8 mouse cellular contexts compared by ENCODE assay signal in genomic region chr7:142542771-142543303, GRCm38 (mm10). TPM values are rescaled to one million over a fixed set of nuclear protein-coding genes. Genes with fewer than 3 reads are reported as not detected.
DNase-seq lines count a peak whose midpoint lies in the region; ATAC-seq and TF ChIP-seq lines count a peak whose summit lies in the region.
"Had no signal": no experiment of that assay in that cellular context is flagged by ENCODE, and none has a peak within 500 bp of the region (broad histone marks: within the 10 kb centered on the region; RNA-seq: fewer than 3 reads in every experiment).

No protein-coding gene starts in this region.

- peak overlapping the region; percentile 23; the same call in 1 of the 2 replicates for H3K9ac ChIP-seq in intestine, embryonic 14.5 days (ENCODE audit: low read length)
- no peak overlapping the region for H3K9ac ChIP-seq in intestine, postnatal 0 days (ENCODE audit: low read depth, low read length)
- peak overlapping the region; percentile 48 for H3K9ac ChIP-seq in embryonic facial prominence, embryonic 11.5 days (replicated peaks; ENCODE audit: low read length)
- H3K9ac ChIP-seq in hindbrain, embryonic 16.5 days (ENCODE audit: low read depth, low read length), result peak overlapping the region; percentile 24; the same call in 1 of the 2 replicates
- 0 out of 2 replicates have a peak overlapping the region, but pooled peaks have one; percentile 33 for H3K9ac ChIP-seq in midbrain, postnatal 0 days (replicated peaks; ENCODE audit: low read length, poor library complexity, severe bottlenecking)

- 5% methylated on average over 11 of the region's 11 CpGs for WGBS in intestine, embryonic 14.5 days
- 44% methylated on average over 11 of the region's 11 CpGs for WGBS in intestine, postnatal 0 days
- WGBS in embryonic facial prominence, embryonic 11.5 days, result 9% methylated on average over 11 of the region's 11 CpGs
- WGBS in hindbrain, embryonic 16.5 days, result 41% methylated on average over 11 of the region's 11 CpGs
- WGBS in midbrain, postnatal 0 days, result 27% methylated on average over 10 of the region's 11 CpGs

- no peak for DNase-seq in intestine, embryonic 14.5 days (ENCODE audit: low spot score)
- peak; percentile 72 for DNase-seq in embryonic facial prominence, embryonic 11.5 days (ENCODE audit: low spot score)
- DNase-seq in midbrain, postnatal 0 days (ENCODE audit: low spot score), result no peak
- no peak for DNase-seq in adipocyte (ENCODE audit: low spot score)
- DNase-seq: thymus, postnatal 4 days had no signal

- peaks cover 12% of the 10 kb centered on the region; the same call in 1 of the 2 replicates for H3K36me3 ChIP-seq in intestine, embryonic 14.5 days (ENCODE audit: control insufficient read depth, insufficient read depth, low read length)
- H3K36me3 ChIP-seq in intestine, postnatal 0 days (ENCODE audit: control insufficient read depth, insufficient read depth), result no peaks in the 10 kb centered on the region; the same call in 1 of the 2 replicates
- no peaks in the 10 kb centered on the region for H3K36me3 ChIP-seq in embryonic facial prominence, embryonic 11.5 days (replicated peaks; ENCODE audit: control insufficient read depth, insufficient read depth, low read depth, low read length)
- H3K36me3 ChIP-seq in hindbrain, embryonic 16.5 days (ENCODE audit: control insufficient read depth, insufficient read depth, low read length), result peaks cover 5% of the 10 kb centered on the region
- H3K36me3 ChIP-seq in midbrain, postnatal 0 days (ENCODE audit: insufficient read depth, low read length), result 0 out of 2 replicates have a peak, but pooled peaks cover 11% of the 10 kb centered on the region

- no peaks in the 10 kb centered on the region for H3K27me3 ChIP-seq in intestine, embryonic 14.5 days (replicated peaks; ENCODE audit: control insufficient read depth, insufficient read depth, low read length)
- H3K27me3 ChIP-seq in intestine, postnatal 0 days (replicated peaks; ENCODE audit: control insufficient read depth, insufficient read depth, low read length), result no peaks in the 10 kb centered on the region
- H3K27me3 ChIP-seq in embryonic facial prominence, embryonic 11.5 days (ENCODE audit: control insufficient read depth, insufficient read depth, low read length), result no peaks in the 10 kb centered on the region
- H3K27me3 ChIP-seq in hindbrain, embryonic 16.5 days (replicated peaks; ENCODE audit: control insufficient read depth, insufficient read depth, low read length), result no peaks in the 10 kb centered on the region
- no peaks in the 10 kb centered on the region for H3K27me3 ChIP-seq in midbrain, postnatal 0 days (ENCODE audit: insufficient read depth, low read length)

- ATAC-seq in intestine, embryonic 14.5 days (replicated peaks; ENCODE audit: low FRiP score, low TSS enrichment, low read depth), result peak; percentile 63
- no peak for ATAC-seq in intestine, postnatal 0 days
- peak; percentile 47; the same call in 1 of the 2 replicates for ATAC-seq in embryonic facial prominence, embryonic 11.5 days (replicated peaks; ENCODE audit: insufficient number of reproducible peaks, low FRiP score, low TSS enrichment, low read depth)
- ATAC-seq in hindbrain, embryonic 16.5 days, result no peak
- no peak for ATAC-seq in midbrain, postnatal 0 days (ENCODE audit: low FRiP score)
- ATAC-seq in activated CD4-positive, CD25-positive, alpha-beta regulatory T cell, adult 4 months, result no peak

- H3K4me3 ChIP-seq in intestine, embryonic 14.5 days (ENCODE audit: low read depth, low read length), result no peak overlapping the region
- no peak overlapping the region for H3K4me3 ChIP-seq in intestine, postnatal 0 days (ENCODE audit: low read depth, low read length)
- no peak overlapping the region for H3K4me3 ChIP-seq in embryonic facial prominence, embryonic 11.5 days (ENCODE audit: low read depth, low read length)
- no peak overlapping the region for H3K4me3 ChIP-seq in hindbrain, embryonic 16.5 days (ENCODE audit: low read length)
- no peak overlapping the region for H3K4me3 ChIP-seq in midbrain, postnatal 0 days (ENCODE audit: low read depth, low read length)

- TF ChIP-seq CTCF in intestine, postnatal 0 days (IDR thresholded peaks at IDR 0.05; ENCODE audit: low read depth), result no peak
- TF ChIP-seq CTCF in midbrain, postnatal 0 days (IDR thresholded peaks at IDR 0.05), result no peak

- peak overlapping the region; percentile 74 for H3K27ac ChIP-seq in intestine, embryonic 14.5 days (ENCODE audit: low read depth)
- no peak overlapping the region for H3K27ac ChIP-seq in intestine, postnatal 0 days (ENCODE audit: low read depth, low read length)
- peak overlapping the region; percentile 87 for H3K27ac ChIP-seq in embryonic facial prominence, embryonic 11.5 days (replicated peaks; ENCODE audit: low read depth, low read length)
- H3K27ac ChIP-seq in hindbrain, embryonic 16.5 days (ENCODE audit: low read depth, low read length), result no peak overlapping the region
- no peak overlapping the region for H3K27ac ChIP-seq in midbrain, postnatal 0 days (ENCODE audit: low read depth, low read length)

- H3K4me1 ChIP-seq in intestine, embryonic 14.5 days (replicated peaks; ENCODE audit: control insufficient read depth, insufficient read depth, low read length), result peaks cover 46% of the 10 kb centered on the region
- H3K4me1 ChIP-seq in intestine, postnatal 0 days (replicated peaks; ENCODE audit: control insufficient read depth, insufficient read depth, low read length), result 0 out of 2 replicates have a peak, but pooled peaks cover 6% of the 10 kb centered on the region
- H3K4me1 ChIP-seq in embryonic facial prominence, embryonic 11.5 days (ENCODE audit: control insufficient read depth, insufficient read depth, low read length), result peaks cover 32% of the 10 kb centered on the region
- H3K4me1 ChIP-seq in hindbrain, embryonic 16.5 days (ENCODE audit: control insufficient read depth, insufficient read depth, low read depth, low read length), result peaks cover 8% of the 10 kb centered on the region
- H3K4me1 ChIP-seq in midbrain, postnatal 0 days (ENCODE audit: insufficient read depth, low read length), result no peaks in the 10 kb centered on the region; the same call in 1 of the 2 replicates

- H3K4me2 ChIP-seq in intestine, embryonic 14.5 days (ENCODE audit: low read length), result peak overlapping the region; percentile 13; the same call in 1 of the 2 replicates
- no peak overlapping the region for H3K4me2 ChIP-seq in intestine, postnatal 0 days (replicated peaks; ENCODE audit: low read depth)
- H3K4me2 ChIP-seq in embryonic facial prominence, embryonic 11.5 days (ENCODE audit: low read depth, low read length), result no peak overlapping the region
- no peak overlapping the region for H3K4me2 ChIP-seq in hindbrain, embryonic 16.5 days (ENCODE audit: low read length)
- H3K4me2 ChIP-seq in midbrain, postnatal 0 days (ENCODE audit: low read depth, low read length, poor library complexity, severe bottlenecking), result no peak overlapping the region

- no peaks in the 10 kb centered on the region for H3K9me3 ChIP-seq in intestine, embryonic 14.5 days (ENCODE audit: control insufficient read depth, low read length)
- H3K9me3 ChIP-seq in intestine, postnatal 0 days (ENCODE audit: control insufficient read depth), result no peaks in the 10 kb centered on the region
- H3K9me3 ChIP-seq in embryonic facial prominence, embryonic 11.5 days (replicated peaks; ENCODE audit: control insufficient read depth, low read length), result no peaks in the 10 kb centered on the region
- no peaks in the 10 kb centered on the region for H3K9me3 ChIP-seq in hindbrain, embryonic 16.5 days (ENCODE audit: control insufficient read depth, low read length)
- H3K9me3 ChIP-seq in midbrain, postnatal 0 days (ENCODE audit: low read length), result no peaks in the 10 kb centered on the region

RNA-seq across cellular contexts. Expression of gene Mrpl23, which starts 10.4 kb away (rescaled TPM):
- polyA plus RNA-seq in intestine, embryonic 14.5 days (2014; fragmentation: Nextera tagmentation; extraction: Ambion mirVana), result 36.1 and 45.8 TPM in 2 replicates
- 26.7 and 33.0 TPM in 2 replicates for polyA plus RNA-seq in intestine, postnatal 0 days (2015; fragmentation: Nextera tagmentation; extraction: Ambion mirVana)
- polyA plus RNA-seq in embryonic facial prominence, embryonic 11.5 days (2014; fragmentation: Nextera tagmentation; extraction: Ambion mirVana), result 16.4 and 17.2 TPM in 2 replicates
- 22.3 and 26.2 TPM in 2 replicates for polyA plus RNA-seq in hindbrain, embryonic 16.5 days (2015; fragmentation: Nextera tagmentation; extraction: Ambion mirVana)
- 56.3 and 60.8 TPM in 2 replicates for total RNA-seq in midbrain, postnatal 0 days (2014; rRNA removed)
- polyA plus RNA-seq in midbrain, postnatal 0 days (2015; fragmentation: Nextera tagmentation; extraction: Ambion mirVana), result 24.6 and 30.1 TPM in 2 replicates
- 10 to 100 TPM; 10.2 to 31.9 TPM for polyA plus RNA-seq in activated CD4-positive, CD25-positive, alpha-beta regulatory T cell, adult 4 months (2017; shearing (Covaris generic))

RNA-seq across cellular contexts. Expression of gene Tnnt3, which starts 44.2 kb away (rescaled TPM):
- polyA plus RNA-seq in intestine, embryonic 14.5 days (2014; fragmentation: Nextera tagmentation; extraction: Ambion mirVana), result 1.5 and 2.4 TPM in 2 replicates
- 3.0 TPM in 2 replicates for polyA plus RNA-seq in intestine, postnatal 0 days (2015; fragmentation: Nextera tagmentation; extraction: Ambion mirVana)
- polyA plus RNA-seq in embryonic facial prominence, embryonic 11.5 days (2014; fragmentation: Nextera tagmentation; extraction: Ambion mirVana), result 1.5 and 2.8 TPM in 2 replicates
- 3.1 and 25.7 TPM in 2 replicates for polyA plus RNA-seq in hindbrain, embryonic 16.5 days (2015; fragmentation: Nextera tagmentation; extraction: Ambion mirVana)
- 1.3 and 1.5 TPM in 2 replicates for total RNA-seq in midbrain, postnatal 0 days (2014; rRNA removed)
- polyA plus RNA-seq in midbrain, postnatal 0 days (2015; fragmentation: Nextera tagmentation; extraction: Ambion mirVana), result 2.0 and 3.1 TPM in 2 replicates
- polyA plus RNA-seq in activated CD4-positive, CD25-positive, alpha-beta regulatory T cell, adult 4 months (2017; shearing (Covaris generic)), result 1 to 10 TPM; 2.8 to 3.0 TPM

Comparison
In these comparisons a context has a peak if more than half of its experiments do, and no peak if none do; other contexts are left out.
1. ATAC-seq: peak in intestine, embryonic 14.5 days (single experiment) and embryonic facial prominence, embryonic 11.5 days (single experiment); none in intestine, postnatal 0 days (single experiment), hindbrain, embryonic 16.5 days (single experiment), midbrain, postnatal 0 days (single experiment) and activated CD4-positive, CD25-positive, alpha-beta regulatory T cell, adult 4 months (single experiment).
2. H3K27ac ChIP-seq: peak in intestine, embryonic 14.5 days (single experiment) and embryonic facial prominence, embryonic 11.5 days (single experiment); none in intestine, postnatal 0 days (single experiment), hindbrain, embryonic 16.5 days (single experiment) and midbrain, postnatal 0 days (single experiment).